In genomic region chr11:117161574-117161973, GRCm38 (mm10) we compare ENCODE assay signal across 19 mouse cellular contexts.
"Had no signal": no experiment of that assay in that cellular context is flagged by ENCODE, and none has a peak within 500 bp of the region (broad histone marks: within the 10 kb centered on the region; RNA-seq: fewer than 3 reads in every experiment).

No protein-coding gene starts in this region.

- ATAC-seq: liver, postnatal 0 days; lung, postnatal 0 days; midbrain, embryonic 13.5 days; midbrain, embryonic 16.5 days had no signal

- H3K27ac ChIP-seq: kidney, postnatal 0 days; layer of hippocampus, adult 2 months; limb, embryonic 15.5 days; liver, embryonic 14.5 days; macrophage; midbrain, embryonic 10.5 days; midbrain, embryonic 13.5 days; stomach, embryonic 15.5 days had no signal

- H3K27me3 ChIP-seq: limb, embryonic 15.5 days; midbrain, embryonic 13.5 days; stomach, embryonic 15.5 days had no signal

- H3K9me3 ChIP-seq: limb, embryonic 15.5 days; megakaryocyte, embryonic 14.5 days; midbrain, embryonic 10.5 days; midbrain, embryonic 13.5 days; stomach, embryonic 15.5 days had no signal

- H3K4me1 ChIP-seq: megakaryocyte, embryonic 14.5 days had no signal

- H3K4me3 ChIP-seq: layer of hippocampus, adult 2 months; limb, embryonic 15.5 days; megakaryocyte, embryonic 14.5 days; midbrain, embryonic 10.5 days; midbrain, embryonic 13.5 days; stomach, embryonic 15.5 days had no signal

- H3K9ac ChIP-seq: limb, embryonic 15.5 days; liver, embryonic 14.5 days; liver, postnatal 0 days; lung, embryonic 14.5 days; midbrain, embryonic 13.5 days; stomach, embryonic 15.5 days had no signal

- H3K4me2 ChIP-seq: limb, embryonic 15.5 days; liver, embryonic 11.5 days; lung, embryonic 14.5 days; midbrain, embryonic 13.5 days; stomach, embryonic 15.5 days had no signal

- DNase-seq: layer of hippocampus, adult 9-11 months; liver, postnatal 0 days; lung, embryonic 14.5 days; right cerebral cortex, adult 18-20 months; right cerebral cortex, postnatal 14 days; spleen, adult 18-20 months; thymus, postnatal 36 days had no signal
